Mouse (Mus musculus): Measurements from ENCODE around the gene Tpmt.
A peak's percentile ranks its signal among the peaks of the same experiment; 100 is the strongest.

Gene Tpmt

DNA sequence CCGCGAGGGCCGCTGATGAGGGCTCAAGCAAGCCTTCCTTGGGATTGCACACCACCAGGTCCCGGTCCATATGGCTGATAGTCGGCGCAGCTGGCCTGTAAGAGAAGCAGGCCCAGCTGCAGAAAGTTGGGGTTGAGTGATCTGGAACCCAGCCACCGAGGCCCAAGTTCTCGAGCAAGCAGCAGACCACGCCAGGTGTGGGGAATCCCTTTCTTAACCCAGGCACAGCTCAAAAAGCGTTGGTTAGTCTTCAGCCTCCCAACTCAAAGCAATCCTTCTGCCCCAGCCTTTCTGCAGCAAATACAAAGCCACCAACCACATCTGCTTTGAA lies at the start of gene Tpmt:
Gene Tpmt (minus strand): TSS at position 121 of the 331 bp plus-strand sequence.
- DNase-seq (ENCODE audit: low read depth, low spot score): peak; percentile 9

GRCm38 (mm10) chr13:47093791-47094190 lies 49.3 kb upstream of the Tpmt start:
- DNase-seq (ENCODE audit: low read depth, low spot score): peak; percentile 55

GRCm38 (mm10) chr13:47089271-47089670 lies 44.7 kb upstream of the Tpmt start:
- DNase-seq (ENCODE audit: low read depth, low spot score): peak; percentile 71

DNA sequence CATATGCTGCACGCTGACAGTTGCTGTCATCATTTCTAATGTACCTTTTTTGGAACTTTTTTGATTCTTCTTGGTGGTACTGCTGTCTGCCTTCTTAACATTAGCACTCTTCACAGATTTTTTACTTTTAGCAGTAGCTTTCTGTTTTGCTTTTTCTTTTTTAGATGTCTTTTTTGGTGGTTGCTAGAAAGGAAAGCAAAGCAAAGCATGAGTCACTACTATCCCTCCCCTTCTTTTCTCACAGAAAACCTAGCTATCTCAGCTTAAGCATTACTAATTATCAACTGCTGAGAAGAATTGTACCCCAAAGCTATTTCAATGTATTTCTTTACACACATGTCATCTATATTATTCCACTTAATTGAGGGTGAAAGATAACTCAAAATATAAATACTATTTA lies 43.9 kb upstream of the Tpmt start:
- DNase-seq (ENCODE audit: low read depth, low spot score): no peak

- DNase-seq (ENCODE audit: low read depth, low spot score): peak; percentile 33
These were observed 36.5 kb upstream of the Tpmt start for GRCm38 (mm10) chr13:47080905-47081505.

GRCm38 (mm10) chr13:47078799-47079198 lies 34.3 kb upstream of the Tpmt start:
- DNase-seq (ENCODE audit: low read depth, low spot score): peak; percentile 24

DNA sequence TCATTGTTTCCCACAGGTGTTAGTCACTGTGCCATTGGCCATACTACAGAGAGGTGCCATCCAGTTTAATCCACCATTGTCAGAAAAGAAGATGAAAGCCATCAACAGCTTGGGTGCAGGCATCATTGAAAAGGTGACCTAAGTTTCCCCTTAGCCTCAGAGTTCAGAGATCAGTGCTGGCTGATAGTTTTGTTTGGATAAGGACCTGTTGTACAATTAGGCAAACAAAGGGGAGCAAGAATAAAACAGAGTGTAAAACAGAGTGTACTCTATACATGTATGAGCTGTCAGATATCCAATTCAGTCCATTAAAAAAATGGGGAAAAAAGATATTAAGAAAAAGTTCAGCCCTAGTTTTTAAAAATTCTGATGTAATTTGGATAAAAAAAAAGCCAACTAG lies 32.8 kb upstream of the Tpmt start:
- no peak for DNase-seq (ENCODE audit: low read depth, low spot score)

- no peak for DNase-seq (ENCODE audit: low read depth, low spot score)
These were observed 31.6 kb upstream of the Tpmt start for GRCm38 (mm10) chr13:47076156-47076555.

DNA sequence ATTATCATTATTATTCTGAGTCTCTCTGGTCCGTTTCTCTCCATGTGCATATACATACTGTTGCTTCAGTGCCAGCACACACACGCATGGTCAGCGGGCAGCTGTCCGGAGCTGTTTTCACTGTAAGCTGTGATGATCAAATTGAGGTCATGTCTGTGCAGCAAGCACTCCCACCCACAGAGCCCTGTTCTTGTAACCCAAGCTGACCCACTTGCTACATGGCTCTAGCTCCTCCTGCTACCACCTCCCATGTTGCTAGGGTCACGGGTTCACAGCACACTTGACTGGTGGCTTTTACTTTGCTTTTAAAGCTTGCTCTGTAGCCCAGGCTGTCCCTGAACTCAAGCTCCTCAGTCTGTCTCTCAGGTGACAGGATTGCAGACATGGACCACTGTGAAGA lies 27.9 kb upstream of the Tpmt start:
- no peak for DNase-seq (ENCODE audit: low read depth, low spot score)

DNA sequence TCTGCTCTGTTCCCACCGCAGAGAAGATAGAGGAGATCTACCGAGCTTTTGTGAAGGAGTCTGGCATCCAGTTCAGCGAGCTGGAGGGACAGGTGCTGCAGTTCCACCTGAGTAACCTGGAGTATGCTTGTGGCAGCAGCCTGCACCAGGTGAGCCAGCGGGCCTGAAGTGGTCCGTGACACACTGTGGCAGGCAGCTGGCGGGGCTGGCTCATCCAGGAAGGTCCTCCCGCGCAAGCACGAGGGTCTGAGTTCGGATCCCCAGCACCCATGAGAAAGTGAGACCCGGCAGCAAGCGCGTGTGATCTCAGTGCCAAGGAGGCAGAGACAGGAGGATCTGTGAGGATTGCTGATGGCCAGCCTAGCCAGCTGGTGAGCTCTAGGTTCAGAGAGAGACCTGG lies 27.3 kb upstream of the Tpmt start:
- DNase-seq (ENCODE audit: low read depth, low spot score): no peak

DNA sequence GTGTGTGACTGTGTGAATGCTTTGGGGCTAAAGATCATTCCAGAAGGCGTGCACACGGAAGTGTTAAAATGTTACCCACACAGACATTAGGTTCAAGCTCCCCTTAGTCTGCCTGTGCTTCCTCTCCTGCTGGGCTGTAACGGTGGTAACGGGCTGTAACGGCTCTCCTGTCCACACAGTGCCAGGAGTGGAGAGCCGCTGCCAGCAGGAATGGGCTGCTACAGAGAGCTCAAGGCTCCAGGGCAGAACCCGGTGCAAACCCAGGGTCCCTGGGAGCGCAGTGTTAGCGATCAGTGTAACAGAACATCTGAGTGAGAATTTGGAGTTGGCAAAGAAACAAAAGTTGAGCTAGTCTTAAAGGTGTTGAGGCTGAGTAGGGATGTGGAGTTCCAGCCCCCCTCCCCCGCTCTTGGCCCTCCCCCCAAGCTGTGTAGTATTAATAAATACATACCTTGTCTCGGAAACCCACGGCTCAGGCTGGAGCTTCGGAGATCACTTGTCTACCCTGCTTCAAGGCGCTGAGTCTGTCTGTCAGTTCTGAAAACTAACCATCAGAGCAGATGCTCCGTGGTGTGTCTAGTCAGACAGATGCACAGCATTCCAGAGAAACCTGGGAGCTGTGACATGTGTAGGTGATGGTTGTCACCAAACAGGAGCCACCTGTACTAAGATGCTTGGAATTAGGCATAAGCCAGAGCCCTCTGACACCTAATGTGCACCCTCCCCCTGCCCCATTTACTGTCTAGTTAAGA lies 26.0 kb upstream of the Tpmt start:
- no peak for DNase-seq (ENCODE audit: low read depth, low spot score)

GRCm38 (mm10) chr13:47067001-47067400 lies 22.5 kb upstream of the Tpmt start:
- DNase-seq (ENCODE audit: low read depth, low spot score): no peak

- no peak for DNase-seq (ENCODE audit: low read depth, low spot score)
These were observed 22.0 kb upstream of the Tpmt start for GRCm38 (mm10) chr13:47066516-47066915.

DNA sequence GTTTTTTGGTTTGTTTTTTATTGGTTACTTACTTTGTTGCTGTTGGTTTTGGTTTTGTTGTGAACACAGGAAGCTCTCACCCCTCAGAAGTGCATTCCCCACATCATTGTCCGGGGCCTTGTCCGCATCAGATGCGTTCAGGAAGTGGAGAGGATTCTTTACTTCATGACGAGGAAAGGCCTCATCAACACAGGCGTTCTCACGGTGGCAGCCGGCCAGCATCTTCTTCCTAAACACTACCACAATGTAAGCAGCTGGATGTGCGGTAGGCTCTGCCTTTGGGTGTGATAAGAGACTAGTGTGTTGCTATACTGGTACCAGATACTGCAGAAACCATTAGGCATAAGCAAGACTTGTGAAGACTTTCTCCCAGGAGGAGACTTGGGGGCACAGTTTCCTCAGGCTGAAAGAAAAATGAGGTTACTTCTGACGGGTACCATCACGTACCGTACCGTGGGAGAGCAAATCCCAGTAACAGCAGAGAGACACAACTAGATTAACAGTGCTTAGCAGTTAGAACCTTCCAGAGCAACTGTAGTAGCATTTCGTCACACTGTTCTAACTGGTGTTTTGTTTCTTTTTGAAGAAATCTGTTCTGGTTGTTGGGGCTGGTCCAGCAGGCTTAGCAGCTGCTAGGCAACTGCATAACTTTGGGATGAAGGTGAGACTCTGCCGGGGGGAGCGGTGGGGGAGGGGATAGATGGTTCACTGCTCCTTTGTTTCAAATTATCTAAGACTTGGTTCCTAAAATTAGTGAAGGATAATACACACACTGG lies 19.6 kb upstream of the Tpmt start:
- DNase-seq (ENCODE audit: low read depth, low spot score): no peak

- no peak for DNase-seq (ENCODE audit: low read depth, low spot score)
These were observed 18.2 kb upstream of the Tpmt start for GRCm38 (mm10) chr13:47062756-47063155.

- no peak for DNase-seq (ENCODE audit: low read depth, low spot score)
These were observed 12.2 kb upstream of the Tpmt start for GRCm38 (mm10) chr13:47056781-47057180.

DNA sequence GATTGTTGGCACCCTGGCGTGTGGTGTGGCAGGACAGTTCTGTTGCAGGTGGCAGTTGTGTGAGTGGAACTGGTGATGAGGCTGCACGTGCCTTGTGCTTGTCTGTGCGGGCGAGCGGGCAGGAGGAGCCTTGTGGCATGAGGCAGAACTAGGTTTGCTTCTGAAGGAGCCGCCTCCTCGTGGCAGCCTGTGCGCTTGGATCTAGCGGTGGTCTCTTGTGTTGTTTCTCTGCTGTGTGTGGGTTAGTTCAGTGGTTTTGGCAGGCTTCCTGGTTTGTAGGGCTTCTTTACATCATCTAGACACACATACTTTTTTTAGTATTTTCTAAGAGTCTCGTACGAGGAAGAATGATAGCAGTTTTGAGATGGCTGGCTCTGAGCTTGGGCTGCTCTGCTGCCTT lies 11.6 kb upstream of the Tpmt start:
- no peak for DNase-seq (ENCODE audit: low read depth, low spot score)

DNA sequence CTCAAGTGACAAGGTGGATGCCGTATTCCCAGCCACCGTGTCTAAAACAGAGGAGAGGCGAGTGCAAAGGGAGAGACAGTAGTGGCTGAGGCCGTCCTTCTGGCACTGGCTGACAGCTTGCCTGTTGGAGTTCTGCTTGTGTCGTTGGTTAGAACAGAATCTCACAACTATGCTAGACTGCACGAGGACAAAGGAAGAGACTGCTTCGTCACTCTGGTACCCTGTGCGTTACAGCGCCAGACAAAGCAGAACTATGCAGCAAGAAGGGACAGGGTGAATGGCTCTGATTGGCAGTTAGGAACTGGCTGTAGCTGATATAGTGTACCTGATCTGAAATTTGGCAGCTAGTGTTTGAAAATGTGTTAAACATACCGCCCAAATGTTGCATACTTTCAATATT lies 9.4 kb upstream of the Tpmt start:
- DNase-seq (ENCODE audit: low read depth, low spot score): no peak

GRCm38 (mm10) chr13:47050009-47050408 lies 5.5 kb upstream of the Tpmt start:
- DNase-seq (ENCODE audit: low read depth, low spot score): no peak

- DNase-seq (ENCODE audit: low read depth, low spot score): no peak
These were observed 3.5 kb upstream of the Tpmt start for GRCm38 (mm10) chr13:47047996-47048395.

DNA sequence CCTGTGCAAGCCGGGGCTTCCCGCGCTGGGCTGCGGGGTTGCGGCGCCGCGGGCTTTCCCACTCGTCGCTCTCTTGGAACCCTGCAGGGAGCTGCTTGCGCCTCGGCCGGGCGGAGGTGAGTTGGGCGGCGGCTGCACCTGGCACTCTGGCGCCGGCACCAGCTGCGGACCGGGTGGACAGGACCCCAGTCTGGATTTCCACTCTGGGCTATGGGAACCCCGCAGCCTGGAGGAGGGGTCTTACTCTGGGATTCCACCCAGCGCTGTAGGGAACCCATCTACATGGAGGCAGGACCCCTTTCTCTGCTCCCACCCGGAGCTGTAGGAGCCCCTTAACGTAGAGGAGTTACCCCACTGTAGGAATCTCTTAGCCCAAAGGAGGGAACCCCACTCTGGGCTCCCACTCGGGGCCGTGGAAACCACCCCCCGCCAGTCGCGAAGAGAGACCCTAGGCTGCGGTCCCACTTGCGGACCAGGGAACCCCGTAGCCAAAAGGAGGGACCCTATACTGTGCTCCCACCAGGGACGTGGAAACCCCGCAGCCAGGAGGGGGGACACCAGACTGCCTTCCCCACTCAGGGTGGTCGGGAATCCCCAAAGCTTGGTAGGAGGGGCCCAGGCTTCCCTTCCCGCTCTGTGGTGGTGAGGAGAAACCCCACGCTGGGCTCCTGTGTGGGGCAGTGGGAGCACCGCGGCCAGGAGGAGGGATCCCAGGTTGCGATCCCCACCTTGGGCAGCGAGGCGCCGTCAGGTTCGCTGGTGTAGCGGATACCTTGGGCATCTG lies 512 bp downstream of the Tpmt start:
- DNase-seq (ENCODE audit: low read depth, low spot score): no peak
